Mouse (Mus musculus) MEL-GATA-1-ER (cell line): Measurements from ENCODE around the gene Nr1d2.
"Not testable (repeated sequence)": the region's sequence is repeated elsewhere in the genome, so short reads cannot be mapped to it uniquely, and the experiment has no call there.

ENCODE experiments used
- DNase-seq: peaks from one replicate; pipeline ENCODE4 v3.0.0-alpha.2; 2012; ENCODE audit warnings: low read depth; ENCODE audit errors: extremely low read depth

Nr1d2 gene

GRCm38 (mm10) chr14:18238750-18239731 lies at the start of gene Nr1d2:
TSS of gene Nr1d2 (minus strand) at chr14:18239127.
- DNase-seq, result peak; percentile 91

GRCm38 (mm10) chr14:18287391-18287790 lies 48.5 kb upstream of the Nr1d2 start:
- no peak for DNase-seq

- no peak for DNase-seq
Observed at GRCm38 (mm10) chr14:18286441-18286840, 47.5 kb upstream of the Nr1d2 start.

GRCm38 (mm10) chr14:18285476-18285875 lies 46.5 kb upstream of the Nr1d2 start:
- DNase-seq, result no peak

- no peak for DNase-seq
Observed at GRCm38 (mm10) chr14:18284581-18284980, 45.7 kb upstream of the Nr1d2 start.

GRCm38 (mm10) chr14:18280375-18280774 lies 41.4 kb upstream of the Nr1d2 start:
- no peak for DNase-seq

GRCm38 (mm10) chr14:18274526-18274925 lies 35.6 kb upstream of the Nr1d2 start:
- no peak for DNase-seq

GRCm38 (mm10) chr14:18271666-18272065 lies 32.7 kb upstream of the Nr1d2 start:
- no peak for DNase-seq

GRCm38 (mm10) chr14:18270529-18271441 lies 31.9 kb upstream of the Nr1d2 start, which contains the start of the genes Nkiras1 and Rpl15:
TSS of gene Nkiras1 (plus strand) at chr14:18271136.
TSS of gene Rpl15 (minus strand) at chr14:18271391.
- DNase-seq, result peak; percentile 96

- not testable (repeated sequence) for DNase-seq
Observed at GRCm38 (mm10) chr14:18269947-18270528, 31.1 kb upstream of the Nr1d2 start.

GRCm38 (mm10) chr14:18263427-18263826 lies 24.5 kb upstream of the Nr1d2 start:
- DNase-seq, result no peak

GRCm38 (mm10) chr14:18261203-18261602 lies 22.3 kb upstream of the Nr1d2 start:
- no peak for DNase-seq

- DNase-seq, result no peak
Observed at GRCm38 (mm10) chr14:18242638-18243130, 3.8 kb upstream of the Nr1d2 start.

- DNase-seq, result no peak
Observed at GRCm38 (mm10) chr14:18241786-18242185, 2.9 kb upstream of the Nr1d2 start.

- DNase-seq, result no peak
Observed at GRCm38 (mm10) chr14:18240132-18240531, 1.2 kb upstream of the Nr1d2 start.

- peak; percentile 78 for DNase-seq
Observed at GRCm38 (mm10) chr14:18238131-18238749, 687 bp downstream of the Nr1d2 start.

GRCm38 (mm10) chr14:18237381-18237780 lies 1.5 kb downstream of the Nr1d2 start:
- DNase-seq, result no peak

GRCm38 (mm10) chr14:18236496-18237235 lies 2.3 kb downstream of the Nr1d2 start:
- not testable (repeated sequence) for DNase-seq

- DNase-seq, result peak; percentile 59
Observed at GRCm38 (mm10) chr14:18233981-18234960, 4.7 kb downstream of the Nr1d2 start.
